Mouse (Mus musculus): ENCODE results near the gene Zic2. TPM values are rescaled to one million over a fixed set of nuclear protein-coding genes. Genes with fewer than 3 reads are reported as not detected.
"Not testable (repeated sequence)": the region's sequence is repeated elsewhere in the genome, so short reads cannot be mapped to it uniquely, and the experiment has no call there.

Gene Zic2
- total RNA-seq, 4 experiments from 2014 or later, result 0.09 TPM; not detected in 3

GRCm38 (mm10) chr14:122461966-122462365 lies 13.3 kb upstream of the Zic2 start:
- no peak for DNase-seq

GRCm38 (mm10) chr14:122462689-122463079 lies 12.6 kb upstream of the Zic2 start:
- no peak for DNase-seq

GRCm38 (mm10) chr14:122463080-122463691 lies 12.0 kb upstream of the Zic2 start:
- DNase-seq, result no peak

GRCm38 (mm10) chr14:122463734-122464341 lies 11.4 kb upstream of the Zic2 start:
- not testable (repeated sequence) for DNase-seq

GRCm38 (mm10) chr14:122464351-122464762 lies 10.9 kb upstream of the Zic2 start:
- DNase-seq, result no peak

- no peak for DNase-seq
Observed at GRCm38 (mm10) chr14:122464763-122465741, 10.2 kb upstream of the Zic2 start, which contains the start of gene Zic5. Gene Zic5, minus strand, starts transcription at chr14:122465677.

GRCm38 (mm10) chr14:122465931-122466490 lies 9.2 kb upstream of the Zic2 start:
- no peak for DNase-seq

GRCm38 (mm10) chr14:122466756-122467362 lies 8.4 kb upstream of the Zic2 start:
- no peak for DNase-seq

GRCm38 (mm10) chr14:122467926-122468841 lies 7.1 kb upstream of the Zic2 start:
- DNase-seq, result no peak

GRCm38 (mm10) chr14:122468971-122469755 lies 6.1 kb upstream of the Zic2 start:
- DNase-seq, result no peak

- DNase-seq, result no peak
Observed at GRCm38 (mm10) chr14:122471449-122472085, 3.7 kb upstream of the Zic2 start.

- DNase-seq, result no peak
Observed at GRCm38 (mm10) chr14:122472161-122472560, 3.1 kb upstream of the Zic2 start.

GRCm38 (mm10) chr14:122472647-122473046 lies 2.6 kb upstream of the Zic2 start:
- DNase-seq, result no peak

- DNase-seq, result no peak
Observed at GRCm38 (mm10) chr14:122473211-122473751, 2.0 kb upstream of the Zic2 start.

GRCm38 (mm10) chr14:122474041-122474890 lies 969 bp upstream of the Zic2 start:
- DNase-seq, result no peak

- DNase-seq, result no peak
Observed at GRCm38 (mm10) chr14:122475557-122476040, 364 bp downstream of the Zic2 start.

GRCm38 (mm10) chr14:122476041-122476821 lies 996 bp downstream of the Zic2 start:
- DNase-seq, result no peak

- DNase-seq, result no peak
Observed at GRCm38 (mm10) chr14:122476822-122477215, 1.6 kb downstream of the Zic2 start.
